Mouse (Mus musculus) ES-Bruce4 (cell line): Measurements from ENCODE around the gene Kcna6. TPM values are rescaled to one million over a fixed set of nuclear protein-coding genes. Genes with fewer than 3 reads are reported as not detected.

Experiments used
- H3K27ac ChIP-seq: 2 replicates; pipeline ENCODE4 v1.5.1; 2012; ENCODE audit warnings: low read length, inconsistent platforms; ENCODE audit not compliant: insufficient read depth
- H3K27me3 ChIP-seq: 2 replicates; pipeline ENCODE4 v1.6.1; 2012; ENCODE audit warnings: mild to moderate bottlenecking, low read length, inconsistent platforms; ENCODE audit not compliant: control insufficient read depth, poor library complexity, insufficient read depth, severe bottlenecking
- H3K36me3 ChIP-seq: 2 replicates; pipeline ENCODE4 v1.6.1; 2012; ENCODE audit warnings: inconsistent platforms, mild to moderate bottlenecking, low read length, moderate library complexity; ENCODE audit not compliant: control insufficient read depth, poor library complexity, insufficient read depth, severe bottlenecking
- H3K4me1 ChIP-seq: one replicate; pipeline ENCODE4 v1.8.1; 2011; ENCODE audit warnings: low read length; ENCODE audit not compliant: control insufficient read depth, insufficient read depth
- H3K4me3 ChIP-seq: 2 replicates; pipeline ENCODE4 v1.5.1; 2011; ENCODE audit warnings: low read depth, mild to moderate bottlenecking, low read length
- H3K9ac ChIP-seq: 2 replicates; pipeline ENCODE4 v1.6.1; 2012; ENCODE audit warnings: low read depth, mild to moderate bottlenecking, inconsistent platforms; ENCODE audit not compliant: poor library complexity, severe bottlenecking
- H3K9me3 ChIP-seq: replicated peaks from 2 replicates; pipeline ENCODE4 v1.6.1; 2012; ENCODE audit warnings: mild to moderate bottlenecking, low read length, inconsistent platforms; ENCODE audit not compliant: control insufficient read depth, poor library complexity, insufficient read depth, severe bottlenecking
- CTCF ChIP-seq: IDR thresholded peaks from one replicate; pipeline ENCODE4 v1.8.1; 2011; ENCODE audit warnings: low read depth, low read length
- EP300 ChIP-seq: IDR thresholded peaks from 2 replicates; pipeline ENCODE4 v1.6.1; 2011; ENCODE audit warnings: low read depth, low read length; ENCODE audit not compliant: insufficient read depth
- POLR2A ChIP-seq: IDR thresholded peaks from one replicate; pipeline ENCODE4 v1.8.1; 2011; ENCODE audit warnings: low read length; ENCODE audit not compliant: insufficient read depth
- polyA plus RNA-seq: library from polyadenylated mRNA; stranded (reverse); fragments of >200 nt; gene quantifications from 2 replicates; pipeline ENCODE4 v1.2.4, GENCODE M21; 2011; ENCODE audit warnings: low read depth; ENCODE audit not compliant: missing spikeins, insufficient read depth, insufficient read length

The Kcna6 gene
- polyA plus RNA-seq, 1 experiment: 0.58 TPM

DNA sequence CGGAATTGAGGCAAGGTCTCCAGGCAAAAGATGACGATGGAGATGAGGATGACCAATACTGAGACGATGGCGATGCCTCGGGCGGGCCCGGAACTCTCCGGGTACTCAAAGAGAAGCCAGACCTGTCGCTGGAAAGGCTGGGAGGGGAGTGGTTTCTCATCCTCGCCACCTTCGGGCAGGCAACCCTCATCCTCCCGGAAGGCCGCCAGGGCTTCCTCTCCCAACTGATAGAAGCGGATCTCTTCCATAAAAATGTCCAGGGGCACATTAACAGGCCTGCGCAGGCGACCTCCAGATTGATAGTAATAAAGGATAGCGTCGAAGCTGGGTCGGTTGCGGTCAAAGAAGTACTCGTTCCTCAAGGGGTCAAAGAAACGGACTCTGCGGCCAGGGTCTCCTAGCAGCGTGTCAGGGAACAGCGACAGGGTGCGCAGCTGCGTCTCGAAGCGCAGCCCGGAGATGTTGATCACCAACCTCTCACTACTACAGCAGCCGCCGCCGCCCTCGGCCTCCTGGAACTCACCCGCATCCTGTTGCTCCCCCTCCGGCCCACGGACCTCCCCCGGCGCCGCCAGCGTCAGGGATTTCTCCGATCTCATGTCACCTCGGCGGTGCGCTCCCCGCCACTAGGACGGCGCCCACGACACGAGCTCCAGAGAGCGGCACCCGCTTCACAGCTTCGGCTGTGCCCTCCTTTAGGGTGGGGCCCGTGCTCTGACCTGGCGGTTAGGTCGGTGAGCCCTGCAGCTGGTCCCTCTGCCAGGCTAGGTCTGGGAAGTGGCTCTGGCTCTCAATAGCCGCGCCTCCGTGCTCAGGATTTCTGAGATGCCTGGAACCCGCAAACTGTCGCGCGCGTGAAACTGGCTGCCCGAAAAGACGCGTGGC, 906 bp downstream of the Kcna6 start:
- no peaks in the 10 kb centered on the region for H3K4me1 ChIP-seq
- H3K36me3 ChIP-seq: no peaks in the 10 kb centered on the region
- H3K9me3 ChIP-seq: no peaks in the 10 kb centered on the region
- H3K27me3 ChIP-seq: peaks cover 10% of the 10 kb centered on the region
- no peak for TF ChIP-seq POLR2A
- TF ChIP-seq CTCF: no peak
- no peak for TF ChIP-seq EP300
- H3K4me3 ChIP-seq: peak overlapping the region; percentile 48
- H3K9ac ChIP-seq: 0 out of 2 replicates have a peak overlapping the region, but pooled peaks have one; percentile 16
- no peak overlapping the region for H3K27ac ChIP-seq

GRCm38 (mm10) chr6:126736996-126737395, 3.5 kb downstream of the Kcna6 start:
- Histone ChIP-seq H3K36me3 (no peaks in the 10 kb centered on the region), H3K4me3 (no peak overlapping the region), H3K27ac (no peak overlapping the region), H3K9ac (no peak overlapping the region), H3K4me1 (no peaks in the 10 kb centered on the region), H3K27me3 (peaks cover 10% of the 10 kb centered on the region), H3K9me3 (no peaks in the 10 kb centered on the region)
- TF ChIP-seq CTCF: no peak
- no peak for TF ChIP-seq POLR2A

- Histone ChIP-seq H3K9me3 (no peaks in the 10 kb centered on the region), H3K36me3 (no peaks in the 10 kb centered on the region), H3K4me1 (no peaks in the 10 kb centered on the region), H3K9ac (no peak overlapping the region), H3K4me3 (no peak overlapping the region), H3K27ac (no peak overlapping the region), H3K27me3 (peaks cover 10% of the 10 kb centered on the region)
- no peak for TF ChIP-seq CTCF
- TF ChIP-seq EP300: no peak
- TF ChIP-seq POLR2A: no peak
Measured at GRCm38 (mm10) chr6:126735806-126736205, 4.7 kb downstream of the Kcna6 start.

DNA sequence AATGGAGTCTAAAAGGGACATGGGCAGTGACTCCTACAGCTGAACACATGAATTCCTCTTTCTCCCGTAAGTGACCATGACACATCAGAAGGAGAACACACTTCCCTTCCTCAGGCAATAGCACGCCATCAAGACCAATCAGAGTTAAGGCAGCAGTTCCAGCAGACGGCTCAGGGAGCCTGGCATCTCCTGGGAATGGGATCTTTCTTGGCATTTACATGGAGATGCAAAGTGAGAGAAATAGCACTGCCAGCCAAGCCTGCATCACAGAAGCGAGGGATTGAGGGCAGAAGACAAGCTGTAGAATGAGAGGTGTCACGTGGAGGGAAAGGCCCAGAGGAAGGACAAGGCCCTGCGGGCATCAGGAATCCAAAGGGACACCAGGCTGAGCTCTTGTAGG, 7.8 kb downstream of the Kcna6 start:
- Histone ChIP-seq H3K36me3 (no peaks in the 10 kb centered on the region), H3K27me3 (peaks cover 2% of the 10 kb centered on the region; the same call in 1 of the 2 replicates), H3K4me1 (no peaks in the 10 kb centered on the region), H3K27ac (no peak overlapping the region), H3K4me3 (no peak overlapping the region), H3K9me3 (no peaks in the 10 kb centered on the region), H3K9ac (no peak overlapping the region)
- no peak for TF ChIP-seq EP300
- no peak for TF ChIP-seq POLR2A
- no peak for TF ChIP-seq CTCF

DNA sequence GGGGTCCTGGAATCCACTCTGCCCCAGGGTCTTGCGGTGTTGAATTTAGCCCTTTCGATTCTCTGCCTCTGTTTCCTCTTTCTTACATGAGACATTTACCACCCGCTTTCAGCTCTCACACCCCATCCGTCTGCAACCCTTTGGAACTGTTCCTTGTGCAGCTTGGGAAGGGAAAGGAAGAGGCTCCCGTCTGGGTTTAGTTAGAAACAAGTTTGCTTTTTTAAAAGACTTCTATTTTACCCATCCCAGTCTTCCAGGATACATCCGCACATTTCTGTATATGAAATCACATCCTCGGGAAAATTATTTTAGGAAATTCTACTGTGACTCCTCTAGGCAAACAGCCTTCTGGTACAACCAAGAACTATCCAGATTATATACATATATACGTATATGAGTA, 11.7 kb downstream of the Kcna6 start:
- TF ChIP-seq EP300 (no peak), POLR2A (no peak), CTCF (no peak)
- no peak overlapping the region for H3K27ac ChIP-seq
- no peaks in the 10 kb centered on the region for H3K36me3 ChIP-seq
- no peak overlapping the region for H3K9ac ChIP-seq
- H3K4me3 ChIP-seq: no peak overlapping the region
- H3K4me1 ChIP-seq: no peaks in the 10 kb centered on the region
- no peaks in the 10 kb centered on the region for H3K9me3 ChIP-seq
- H3K27me3 ChIP-seq: no peaks in the 10 kb centered on the region

DNA sequence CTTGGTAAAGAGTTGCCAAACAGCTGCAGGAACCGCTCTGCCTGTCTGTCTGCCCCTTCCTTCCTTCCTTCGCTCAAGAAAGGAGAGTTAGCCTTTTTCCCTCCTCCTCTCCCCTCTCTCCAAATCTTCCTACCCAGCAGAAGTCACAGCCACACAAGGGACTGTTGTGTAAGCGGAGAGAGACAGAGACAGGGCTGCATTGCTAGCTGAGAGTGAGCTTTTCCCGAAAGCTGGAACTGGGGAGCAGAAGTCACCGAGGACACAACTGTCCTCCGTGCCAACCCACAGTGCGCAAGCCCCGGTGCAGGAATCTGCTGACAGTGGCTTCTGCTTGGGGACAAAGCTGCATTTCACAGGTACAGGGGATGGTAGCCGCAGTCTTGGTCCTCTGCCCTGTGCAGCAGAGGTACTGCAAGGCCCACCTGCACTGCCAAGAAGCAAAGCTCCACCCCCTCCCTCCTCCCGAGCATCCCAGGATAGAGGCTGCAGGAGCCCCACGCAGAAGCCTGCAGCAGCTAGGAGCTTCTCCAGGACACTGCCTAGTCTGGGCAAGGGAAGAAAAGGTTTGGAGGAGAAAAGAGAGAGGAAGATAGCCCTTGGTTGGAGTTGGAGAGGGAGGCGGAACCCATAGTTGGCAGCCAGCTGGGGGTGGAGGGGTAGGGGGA, 21.9 kb downstream of the Kcna6 start:
- no peak overlapping the region for H3K27ac ChIP-seq
- no peaks in the 10 kb centered on the region for H3K36me3 ChIP-seq
- no peak overlapping the region for H3K4me3 ChIP-seq
- H3K27me3 ChIP-seq: no peaks in the 10 kb centered on the region
- no peak for TF ChIP-seq EP300
- no peaks in the 10 kb centered on the region for H3K4me1 ChIP-seq
- no peak overlapping the region for H3K9ac ChIP-seq
- H3K9me3 ChIP-seq: no peaks in the 10 kb centered on the region
